Mouse (Mus musculus): Measurements from ENCODE around the gene Vmn2r37.
"Not testable (repeated sequence)": the region's sequence is repeated elsewhere in the genome, so short reads cannot be mapped to it uniquely, and the experiment has no call there.

Gene Vmn2r37

GRCm38 (mm10) chr7:9223553-9223952 is at the start of gene Vmn2r37:
Vmn2r37 (minus strand) TSS chr7:9223653.
- H3K36me3 ChIP-seq (ENCODE audit: insufficient read depth, low read length); H3K4me3 ChIP-seq (replicated peaks; ENCODE audit: low read length); H3K9me3 ChIP-seq (ENCODE audit: low read length); H3K4me1 ChIP-seq (replicated peaks; ENCODE audit: low read depth, low read length); H3K27me3 ChIP-seq (ENCODE audit: insufficient read depth, low read length): not testable (repeated sequence)

Data from E14TG2a.4 (cell line).